Mouse (Mus musculus): Measurements from ENCODE around the gene Sp9.

The Sp9 gene

DNA sequence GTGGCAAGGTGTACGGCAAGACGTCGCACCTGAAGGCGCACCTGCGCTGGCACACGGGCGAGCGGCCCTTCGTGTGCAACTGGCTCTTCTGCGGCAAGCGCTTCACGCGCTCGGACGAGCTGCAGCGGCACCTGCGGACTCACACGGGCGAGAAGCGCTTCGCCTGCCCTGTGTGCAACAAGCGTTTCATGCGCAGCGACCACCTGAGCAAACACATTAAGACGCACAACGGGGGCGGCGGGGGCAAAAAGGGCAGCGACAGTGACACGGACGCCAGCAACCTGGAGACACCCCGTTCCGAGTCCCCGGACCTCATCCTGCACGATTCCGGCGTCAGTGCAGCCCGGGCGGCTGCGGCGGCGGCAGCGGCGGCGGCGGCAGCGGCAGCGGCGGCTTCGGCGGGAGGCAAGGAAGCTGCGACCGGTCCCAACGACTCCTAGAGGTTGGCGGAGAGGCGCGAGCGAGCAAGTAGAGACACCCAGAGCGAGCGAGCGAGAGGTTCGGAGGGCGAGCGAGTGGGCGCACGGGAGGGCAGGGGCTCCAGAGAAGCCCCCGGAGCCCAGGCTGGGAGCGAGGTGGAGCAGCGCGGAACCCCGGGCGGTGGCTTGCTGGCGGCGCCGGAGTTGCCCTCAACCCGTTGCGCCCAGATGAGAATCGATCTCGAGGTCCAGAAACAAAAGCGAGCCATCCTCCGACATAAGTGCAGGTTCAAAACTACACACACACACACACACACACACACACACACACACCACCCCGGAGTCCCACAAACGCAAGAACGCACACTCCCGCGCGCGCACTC is 2.6 kb downstream of the Sp9 start:
- no peak for DNase-seq (ENCODE audit: inconsistent ontology term)

DNA sequence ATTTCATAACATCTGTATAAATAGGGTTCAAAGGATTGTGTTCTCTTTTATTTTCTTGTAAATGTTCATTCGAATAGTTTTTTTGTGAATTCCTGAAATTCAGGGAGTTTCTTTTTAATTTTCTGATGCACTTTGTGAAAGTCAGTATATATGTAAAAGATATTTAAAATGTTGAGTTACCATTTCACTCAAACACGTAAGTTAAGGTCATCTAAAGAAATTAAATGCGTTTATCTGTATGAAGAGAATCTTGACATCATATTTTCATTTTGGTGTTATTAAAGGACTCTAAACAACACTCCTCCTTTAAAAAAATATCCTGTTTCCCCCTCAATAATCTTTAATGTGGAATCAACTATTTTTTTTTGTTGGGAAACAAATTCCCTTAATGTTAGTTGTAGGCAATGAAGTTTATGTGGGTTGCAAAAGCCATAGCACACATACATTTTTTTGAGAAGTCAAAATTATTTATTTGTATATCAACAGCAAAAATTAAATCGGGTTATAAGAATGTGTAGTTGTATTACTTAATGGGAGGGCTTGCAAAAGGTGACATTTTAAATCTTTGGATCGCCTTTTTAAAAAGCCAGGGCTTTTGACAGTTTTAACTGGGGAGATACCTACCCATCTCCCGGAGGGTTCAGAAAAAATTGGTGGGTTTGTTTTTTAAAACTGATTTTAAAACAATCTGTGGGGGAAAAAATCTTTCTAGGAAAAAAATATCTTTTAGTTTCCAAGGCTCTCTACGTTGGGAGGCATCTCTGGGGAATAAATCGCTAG is 3.7 kb downstream of the Sp9 start:
- no peak for DNase-seq (ENCODE audit: inconsistent ontology term)

DNA sequence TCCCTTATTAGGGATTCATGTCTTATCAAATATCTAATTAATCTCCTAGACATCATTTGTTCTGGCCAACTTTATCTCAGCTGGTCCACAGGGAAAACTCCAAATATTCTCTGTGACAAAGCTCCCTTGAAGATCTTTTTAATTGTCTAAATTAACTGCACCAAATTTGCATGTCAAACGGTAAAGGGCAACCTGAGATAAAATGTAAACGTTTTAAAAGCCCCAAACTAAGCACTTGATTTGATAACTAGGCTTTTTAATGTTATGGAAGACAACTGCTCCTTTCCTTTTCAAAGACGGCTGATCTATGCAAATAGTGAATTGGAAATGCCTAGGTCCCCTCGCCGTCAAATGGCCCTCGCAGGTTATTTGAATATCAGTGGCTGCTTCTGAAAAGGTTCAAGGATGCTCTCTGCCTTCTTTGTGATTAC is 4.4 kb downstream of the Sp9 start:
- no peak for DNase-seq (ENCODE audit: inconsistent ontology term)

DNA sequence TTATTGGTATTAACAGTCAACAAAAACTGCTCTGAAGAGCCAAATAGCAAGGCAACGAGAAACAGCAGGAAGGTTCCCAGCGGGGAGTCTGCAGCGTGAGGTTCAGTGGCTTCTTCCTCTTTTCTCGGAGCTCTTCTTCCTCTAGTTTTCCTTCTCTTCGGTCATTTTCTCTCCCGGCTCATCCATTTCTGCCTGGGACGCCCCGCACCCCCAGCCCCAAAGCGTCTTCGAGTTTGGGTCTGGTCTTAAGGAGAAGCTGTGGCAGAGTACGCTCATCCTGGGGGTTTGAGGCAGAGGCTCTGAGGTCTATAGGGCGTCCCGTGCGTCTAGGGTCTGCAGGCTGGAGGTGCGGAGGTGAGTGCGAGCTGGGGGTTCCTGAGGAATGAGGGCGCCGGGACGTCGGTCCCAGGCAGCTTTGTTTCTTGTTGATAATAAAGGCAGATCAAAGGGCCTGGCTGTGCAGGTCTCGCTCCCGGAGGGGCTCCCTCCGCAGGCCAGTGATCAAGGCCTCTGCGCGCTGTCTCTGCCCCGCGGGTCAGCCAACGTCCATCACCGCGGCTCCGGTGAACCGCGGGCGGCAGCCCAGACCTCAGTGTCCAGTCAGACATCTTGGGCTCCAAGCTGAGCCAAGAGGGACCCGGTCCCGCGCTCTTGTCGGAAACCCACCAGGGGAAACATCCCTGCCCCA is 5.4 kb downstream of the Sp9 start:
- DNase-seq (ENCODE audit: inconsistent ontology term): no peak

DNA sequence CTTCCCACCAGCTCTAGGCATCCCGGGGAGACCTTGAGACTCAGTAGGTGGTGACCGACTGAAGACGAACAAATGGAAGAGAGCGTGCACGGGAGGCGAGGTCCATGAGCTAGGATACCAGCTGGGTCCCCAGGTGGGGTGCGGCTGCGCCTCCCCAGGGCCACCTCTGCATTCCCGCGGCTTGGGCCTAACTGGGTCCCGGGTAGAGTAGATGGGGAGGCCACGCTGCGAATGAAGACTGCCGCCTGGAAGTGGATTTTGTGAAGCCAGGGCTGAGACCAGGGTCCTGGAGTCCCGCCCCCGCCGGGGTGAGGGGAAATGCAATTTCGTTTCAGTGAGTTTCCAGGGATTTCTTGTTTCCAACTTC is 6.0 kb downstream of the Sp9 start:
- DNase-seq (ENCODE audit: inconsistent ontology term): no peak

DNA sequence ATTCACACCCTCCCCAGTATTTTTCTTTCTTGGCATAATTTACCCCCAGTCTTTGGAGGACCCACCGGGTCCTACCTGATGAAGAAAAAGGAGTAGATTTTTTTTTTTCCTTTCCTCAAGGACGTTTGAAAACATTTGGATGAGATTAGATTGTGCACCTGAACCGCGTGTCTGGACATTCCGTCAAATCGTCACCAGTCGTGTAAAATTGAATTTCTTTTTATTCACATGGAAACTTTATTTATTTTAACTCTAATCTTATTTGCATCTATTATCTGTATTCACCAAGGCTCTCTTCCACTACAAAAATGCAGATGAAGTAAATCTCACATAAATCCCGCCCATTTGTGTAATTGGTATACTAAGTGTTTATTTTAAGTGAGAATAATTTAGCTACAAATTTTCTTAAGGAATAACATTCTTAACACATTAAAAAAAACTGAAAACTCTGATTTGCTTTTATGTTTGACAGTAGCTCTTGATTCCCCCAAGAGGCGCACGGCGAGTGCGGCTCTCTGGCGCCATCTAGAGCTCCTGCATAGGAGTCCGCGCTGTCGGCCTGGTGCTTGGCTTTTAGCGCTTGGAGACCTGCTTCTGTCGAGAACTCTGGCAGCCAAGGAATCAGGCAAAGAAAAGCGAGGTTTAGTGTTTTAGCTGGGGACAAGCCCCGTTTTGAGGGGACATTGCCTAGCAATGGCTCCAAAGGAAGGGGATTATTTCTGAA is 6.6 kb downstream of the Sp9 start:
- DNase-seq (ENCODE audit: inconsistent ontology term): peak; percentile 86

DNA sequence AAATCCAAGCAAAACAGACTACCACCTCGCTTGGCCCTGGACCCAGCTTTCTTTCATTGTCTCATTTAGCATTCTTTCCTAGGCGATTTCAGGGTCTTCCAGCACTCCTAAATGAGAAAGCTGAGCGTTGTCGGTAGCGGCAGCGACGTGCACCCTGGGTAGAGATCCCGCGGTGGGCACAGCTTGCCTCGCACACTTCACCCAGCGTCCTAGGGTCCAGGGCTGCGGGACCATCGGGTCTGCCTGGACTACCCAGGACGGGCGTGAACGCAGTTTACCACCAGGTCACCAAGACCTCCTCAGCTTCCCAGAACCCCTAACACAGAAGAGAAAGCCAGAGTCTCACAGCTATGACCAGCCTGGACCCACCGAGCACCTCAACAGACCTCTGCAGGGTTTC is 7.1 kb downstream of the Sp9 start:
- DNase-seq (ENCODE audit: inconsistent ontology term): no peak

DNA sequence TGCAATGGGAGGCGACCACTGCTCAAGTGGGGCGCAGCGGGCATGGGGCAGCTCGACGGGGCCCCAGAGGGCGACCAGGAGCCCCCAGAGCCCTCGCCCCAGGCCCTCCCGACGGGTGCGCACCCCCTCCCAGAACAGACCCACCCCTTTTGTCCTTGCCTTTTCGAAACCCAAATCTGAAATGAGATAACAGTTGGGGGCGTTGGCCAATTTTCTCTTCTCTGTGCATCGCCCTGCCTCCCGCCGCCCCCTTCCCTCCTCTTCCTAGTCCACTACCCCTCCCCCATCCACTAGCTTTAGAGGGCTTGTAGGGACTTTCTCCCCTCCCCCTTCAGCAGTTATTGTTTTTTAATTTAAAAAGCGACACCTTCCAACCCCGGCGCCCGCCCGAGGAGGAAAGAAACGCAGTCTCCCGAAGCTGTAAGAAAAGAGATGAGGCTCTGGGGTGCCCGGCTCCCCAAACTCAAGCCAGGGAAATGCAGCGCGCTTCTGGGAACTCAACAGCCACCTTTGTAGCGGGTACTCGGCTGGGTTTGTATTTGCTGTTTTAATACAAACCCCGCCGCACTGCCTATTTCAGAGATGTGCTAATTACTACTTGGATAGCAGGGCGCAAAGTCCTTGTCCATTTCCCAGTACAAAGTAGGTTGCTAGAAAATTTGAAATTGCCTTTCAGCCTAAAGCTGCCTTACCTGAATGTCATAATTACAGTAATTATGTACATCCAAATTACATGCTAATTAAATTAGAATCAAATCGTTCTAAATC is 7.7 kb downstream of the Sp9 start:
- DNase-seq (ENCODE audit: inconsistent ontology term): no peak

DNA sequence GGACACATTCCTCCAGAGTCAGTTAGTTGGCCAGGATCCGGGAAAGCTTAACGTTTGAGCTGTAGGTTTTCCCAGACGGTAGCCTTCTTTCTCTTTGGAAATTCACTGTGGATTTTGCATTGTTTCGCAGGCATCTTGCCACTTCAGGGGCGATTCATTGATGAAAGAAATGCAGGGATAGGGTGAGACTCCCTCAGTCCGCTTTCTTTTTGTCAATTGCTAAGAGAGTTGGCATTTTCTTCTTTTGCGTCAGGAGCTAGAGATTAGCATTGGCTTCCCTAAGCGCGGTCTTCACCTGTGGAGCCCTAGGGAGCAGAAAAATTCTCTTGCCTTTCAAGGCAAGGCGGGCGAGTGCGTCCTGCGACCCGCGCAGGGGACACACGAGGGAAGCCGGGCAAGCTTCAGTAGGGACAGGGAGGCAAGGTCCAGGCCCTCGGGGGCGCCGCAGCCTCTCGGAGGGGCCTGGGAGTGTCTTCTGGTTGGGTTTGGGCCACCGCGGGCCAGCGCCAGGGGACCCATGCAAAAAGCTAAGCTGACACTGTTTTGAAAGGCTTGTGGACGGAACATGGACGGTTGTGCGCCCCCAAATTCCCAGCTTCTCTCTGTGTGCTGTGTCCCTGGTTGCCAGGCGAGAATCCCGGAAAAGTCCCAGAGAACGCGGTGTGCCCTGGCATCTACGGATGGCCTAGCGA is 8.8 kb downstream of the Sp9 start:
- no peak for DNase-seq (ENCODE audit: inconsistent ontology term)

DNA sequence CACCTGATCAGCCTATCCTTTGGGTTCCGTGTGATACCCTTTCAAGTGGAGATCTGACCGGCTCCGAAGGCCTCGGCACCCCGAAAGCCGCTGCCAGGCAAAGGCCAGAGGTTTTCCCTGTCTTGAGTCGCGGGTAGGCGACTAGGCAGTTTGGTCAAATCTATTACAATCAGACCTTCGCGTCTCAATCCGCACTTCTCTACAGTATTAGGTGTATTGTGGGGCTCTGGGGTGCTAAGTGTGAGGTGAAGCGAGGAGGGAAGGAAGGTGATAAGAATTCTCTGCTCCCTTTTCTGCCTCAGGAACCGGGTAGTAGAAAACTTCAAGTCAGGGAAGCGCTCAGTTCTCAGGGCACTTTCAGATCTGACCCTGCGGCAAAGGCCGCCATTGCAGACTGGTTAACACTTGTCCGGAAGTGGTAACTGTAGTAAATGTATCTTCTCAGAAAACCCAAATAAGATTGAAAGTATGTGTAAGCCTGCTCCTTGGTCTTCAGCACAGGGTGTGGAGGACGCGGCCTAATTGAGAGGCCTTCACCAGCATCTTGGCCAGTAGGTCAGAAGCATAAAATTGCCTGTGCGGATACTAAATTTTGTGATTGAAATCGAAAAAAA is 9.4 kb downstream of the Sp9 start:
- no peak for DNase-seq (ENCODE audit: inconsistent ontology term)

DNA sequence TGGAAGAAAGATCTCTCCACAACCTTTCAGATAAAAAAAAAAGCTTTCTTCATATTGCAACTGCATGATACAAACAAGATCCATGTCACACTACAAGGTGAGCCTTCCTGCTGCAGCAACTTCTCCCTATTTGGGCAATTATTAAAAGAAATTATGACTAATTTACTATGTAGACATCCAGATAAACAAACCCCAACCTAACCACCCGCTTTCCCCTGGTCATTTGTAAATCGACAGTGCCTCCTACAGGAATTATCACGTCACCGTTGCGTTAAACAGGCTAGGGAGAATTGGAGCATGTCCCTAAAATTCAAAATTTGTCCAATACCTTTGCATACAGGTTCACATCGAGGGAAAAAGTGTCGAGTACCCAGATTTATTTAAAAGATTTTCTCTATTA is 10.0 kb downstream of the Sp9 start:
- DNase-seq (ENCODE audit: inconsistent ontology term): no peak

DNA sequence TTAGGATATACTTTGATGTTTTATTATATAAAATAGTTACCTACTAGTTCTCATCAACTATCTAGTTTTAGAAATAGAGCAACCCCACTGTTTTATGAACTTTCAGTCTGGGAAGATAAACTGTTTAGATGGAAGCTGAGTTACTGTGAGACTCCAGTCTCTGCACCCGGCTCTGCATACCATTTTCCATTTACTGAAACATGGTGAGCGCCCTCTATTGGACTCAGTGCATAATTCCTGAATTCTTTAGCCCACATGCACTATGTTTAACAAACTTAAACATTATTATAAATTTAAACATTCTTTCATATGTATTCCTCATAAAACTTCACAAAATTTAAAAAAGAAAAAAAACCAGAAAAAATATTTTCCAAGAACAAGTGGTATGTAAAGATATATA is 13.9 kb downstream of the Sp9 start:
- DNase-seq (ENCODE audit: inconsistent ontology term): no peak

DNA sequence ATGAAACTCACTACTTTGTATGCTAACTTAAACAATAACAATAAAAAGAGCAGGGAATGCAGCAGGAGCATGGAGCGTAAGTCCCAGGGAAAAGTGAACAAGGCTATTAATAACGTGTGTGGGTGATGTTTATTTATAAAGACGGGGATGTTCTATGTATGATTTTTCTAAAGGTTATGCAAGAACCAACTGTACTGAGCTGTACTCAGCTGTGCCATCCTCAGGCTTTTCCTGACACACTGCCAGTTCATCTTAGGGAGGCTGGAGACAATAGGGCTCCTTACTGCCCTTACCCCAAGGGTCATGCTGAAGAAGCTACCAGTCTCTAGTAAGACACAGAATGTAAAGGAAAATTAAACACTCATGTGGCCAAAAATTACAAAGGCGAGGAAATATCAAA is 19.4 kb downstream of the Sp9 start:
- DNase-seq (ENCODE audit: inconsistent ontology term): no peak

DNA sequence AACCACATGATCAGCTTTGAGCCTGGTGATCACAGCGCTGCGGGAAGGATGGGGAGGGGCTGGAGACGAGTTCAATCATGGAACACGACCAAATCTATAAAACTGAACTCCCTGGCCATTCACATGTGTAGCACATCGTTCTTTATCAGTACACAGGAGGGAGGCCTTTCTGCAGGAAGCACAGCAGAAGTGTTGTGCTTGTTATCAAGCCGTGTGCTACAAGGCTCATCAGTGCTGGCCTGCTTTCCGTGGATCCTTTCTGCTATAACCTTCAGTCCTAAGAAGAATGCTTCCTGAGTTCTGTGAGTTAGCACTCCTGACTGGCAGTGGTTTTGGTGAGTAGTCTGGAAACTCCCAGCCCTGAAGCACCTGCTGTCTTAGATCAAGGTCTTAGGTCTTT is 23.3 kb downstream of the Sp9 start:
- DNase-seq (ENCODE audit: inconsistent ontology term): no peak

DNA sequence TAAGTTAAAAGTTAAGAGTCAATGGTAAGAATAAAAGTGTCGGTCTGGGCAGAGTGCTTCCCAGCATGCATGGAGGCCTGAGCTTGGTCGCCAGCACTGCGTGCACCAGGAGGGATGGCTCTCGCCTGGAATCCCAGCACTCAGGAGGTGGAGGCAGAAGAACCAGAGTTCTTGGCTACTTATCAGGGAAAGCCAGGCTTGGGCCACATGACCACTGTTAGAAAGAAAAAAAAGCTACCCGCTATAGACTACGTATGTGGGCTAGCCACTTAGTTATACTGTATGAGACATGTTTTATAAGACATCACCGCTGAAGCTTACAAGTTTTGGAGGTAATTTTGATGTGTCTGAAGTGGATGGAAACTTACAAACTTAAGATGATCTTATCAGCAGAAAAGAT is 26.4 kb downstream of the Sp9 start:
- DNase-seq (ENCODE audit: inconsistent ontology term): no peak

DNA sequence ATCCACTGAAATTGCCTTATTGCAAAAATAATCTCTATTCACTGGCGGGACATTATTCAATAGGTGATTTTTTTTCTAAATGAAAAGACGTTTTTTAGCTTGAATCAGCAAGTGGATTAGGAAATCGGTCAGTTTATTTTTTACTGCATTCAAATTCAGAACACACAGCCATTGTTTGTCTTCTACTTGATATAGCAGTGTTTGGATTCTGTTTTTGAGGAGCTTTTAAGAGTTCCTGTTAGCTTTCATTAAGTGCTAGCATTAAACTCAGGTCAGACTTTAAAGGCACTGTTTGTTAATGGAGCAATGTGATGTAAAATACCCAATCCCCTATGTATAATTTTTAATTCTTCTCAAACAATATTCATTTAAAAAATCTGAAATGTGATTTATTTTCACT is 27.1 kb downstream of the Sp9 start:
- DNase-seq (ENCODE audit: inconsistent ontology term): no peak

DNA sequence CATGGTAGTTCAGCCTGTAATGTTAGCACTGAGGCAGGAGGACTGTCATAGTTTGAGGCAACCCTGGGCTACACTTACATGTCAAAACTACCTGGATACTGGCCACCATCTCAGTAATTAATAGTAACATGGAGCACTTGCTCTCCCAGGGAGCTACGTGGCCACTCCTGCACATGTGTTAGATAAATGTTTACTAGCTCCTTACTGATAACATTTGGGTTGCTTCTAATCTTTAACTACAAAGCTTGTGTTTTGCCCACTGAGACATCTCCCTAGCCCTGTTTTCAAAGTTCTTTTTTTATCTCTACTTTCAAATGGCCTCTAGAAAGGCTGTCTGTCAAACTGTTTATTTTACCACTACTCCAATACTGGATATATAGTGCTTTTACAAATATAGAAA is 30.3 kb downstream of the Sp9 start:
- DNase-seq (ENCODE audit: inconsistent ontology term): no peak

DNA sequence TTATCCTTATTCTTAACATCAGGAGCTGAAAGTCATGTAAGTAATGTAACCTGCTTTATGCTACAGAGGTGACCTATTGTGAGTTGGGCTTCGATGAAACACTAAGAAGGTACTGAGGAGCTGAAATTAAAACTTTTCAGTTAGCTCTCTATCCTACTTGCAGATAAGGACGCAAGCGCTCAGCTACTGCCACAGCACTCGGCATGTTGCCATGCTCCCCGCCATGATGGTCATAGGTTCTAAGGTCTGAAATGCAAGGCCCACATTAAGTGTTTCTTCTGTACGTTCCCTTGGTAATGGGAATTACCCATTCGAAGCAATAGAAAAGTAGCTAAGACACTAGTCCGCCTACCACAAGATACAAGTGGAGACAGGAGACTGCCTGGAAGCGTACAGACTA is 31.0 kb downstream of the Sp9 start:
- no peak for DNase-seq (ENCODE audit: inconsistent ontology term)

DNA sequence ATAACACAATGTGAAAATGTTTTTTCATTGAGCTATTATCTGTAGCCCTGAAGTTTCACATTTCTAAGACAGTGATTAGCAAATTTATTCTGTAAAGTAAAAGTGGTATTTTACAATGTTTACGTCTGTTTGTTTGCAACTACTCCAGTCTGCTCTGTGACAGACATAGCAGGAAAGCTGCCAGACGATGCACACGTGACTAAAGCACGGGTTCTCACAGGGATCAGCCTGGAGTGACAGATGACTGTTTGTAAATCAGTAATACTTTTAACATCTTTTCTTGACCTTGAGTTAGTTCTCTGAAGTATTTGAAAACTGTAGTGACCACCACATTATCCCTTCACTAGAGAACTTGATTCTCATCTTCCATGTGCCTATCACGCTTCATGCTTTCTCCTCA is 32.8 kb downstream of the Sp9 start:
- no peak for DNase-seq (ENCODE audit: inconsistent ontology term)

DNA sequence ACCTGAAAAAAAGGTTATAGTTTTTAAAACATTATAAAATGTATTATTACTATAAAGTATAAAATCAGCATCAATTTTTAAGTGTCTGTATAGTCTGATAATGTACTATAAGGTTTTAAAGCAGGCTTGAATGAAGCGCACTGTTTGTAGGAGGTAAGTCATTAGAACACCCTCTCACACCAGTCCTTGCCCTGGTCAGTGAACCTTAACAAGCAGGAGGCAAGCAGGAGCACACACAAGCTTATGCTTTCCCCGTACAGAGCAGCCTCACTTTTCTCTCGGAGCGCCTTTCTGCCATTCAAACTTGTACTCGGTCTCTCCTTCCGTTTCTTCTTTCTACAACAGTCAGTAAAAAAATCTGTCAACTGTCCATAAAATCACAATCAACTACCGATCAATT is 34.3 kb downstream of the Sp9 start:
- DNase-seq (ENCODE audit: inconsistent ontology term): no peak

All from Muller cell, postnatal 12 days (primary cell).